Mouse (Mus musculus) embryonic stem cell, embryonic (primary cell): ENCODE results near the gene Gpr27.

Source experiments
- CTCF ChIA-PET, 4 experiments: fragments of 300-600 bp in 2 of 4; fragments of 350-600 bp in 2 of 4; sonication (Branson Sonifier 250); formaldehyde crosslinking; loops; one replicate each; lab custom pipeline; 2022; ENCODE audit warnings: inconsistent platforms in 2 of 4; lab: Charles Lee
- POLR2A ChIA-PET, 4 experiments: fragments of 300-600 bp in 2 of 4; fragments of 350-600 bp in 2 of 4; sonication (Branson Sonifier 250); formaldehyde crosslinking; loops; one replicate each; lab custom pipeline; 2022; ENCODE audit warnings: antibody characterized with exemption in 4 of 4, inconsistent platforms in 1 of 4; lab: Charles Lee

Gene Gpr27

GRCm38 (mm10) chr6:99721032-99721431, 28.6 kb downstream of the Gpr27 start:
- CTCF ChIA-PET, result interaction anchor here in 1 of 4 experiments (0.7 to 0.9 kb wide), 3 partner anchors 33 to 50 kb away, joined by 3 to 5 read pairs (median 4); no protein-coding TSS in a partner anchor
- POLR2A ChIA-PET, result interaction anchor here in 1 of 4 experiments (0.7 kb wide), 1 partner anchor 28 kb away, joined by 3 read pairs; no protein-coding TSS in a partner anchor

GRCm38 (mm10) chr6:99722390-99722789, 29.9 kb downstream of the Gpr27 start:
- CTCF ChIA-PET, result no interaction called here
- POLR2A ChIA-PET, result interaction anchor here in 1 of 4 experiments (1.2 kb wide), 1 partner anchor 63 kb away, joined by 4 read pairs; no protein-coding TSS in a partner anchor

GRCm38 (mm10) chr6:99725971-99726561, 33.6 kb downstream of the Gpr27 start, which contains the start of gene Prok2:
Gene Prok2 (minus strand): TSS chr6:99726392.
- POLR2A ChIA-PET, result interaction anchor here in 1 of 4 experiments (0.7 to 0.8 kb wide), 2 partner anchors 263 to 608 kb away, joined by 3 read pairs; no protein-coding TSS in a partner anchor
- CTCF ChIA-PET, result interaction anchor here in 3 of 4 experiments (0.6 to 0.9 kb wide), 3 partner anchors 14 to 252 kb away, joined by 3 read pairs; no protein-coding TSS in a partner anchor

- POLR2A ChIA-PET, result interaction anchor here in 1 of 4 experiments (0.8 kb wide), 1 partner anchor 263 kb away, joined by 3 read pairs; no protein-coding TSS in a partner anchor
- CTCF ChIA-PET, result interaction anchor here in 1 of 4 experiments (0.8 kb wide), 1 partner anchor 42 kb away, joined by 3 read pairs; no protein-coding TSS in a partner anchor
These were observed 34.3 kb downstream of the Gpr27 start for GRCm38 (mm10) chr6:99726576-99727303.

- POLR2A ChIA-PET, result no interaction called here
- CTCF ChIA-PET, result no interaction called here
These were observed 37.4 kb downstream of the Gpr27 start for GRCm38 (mm10) chr6:99729853-99730252.

DNA sequence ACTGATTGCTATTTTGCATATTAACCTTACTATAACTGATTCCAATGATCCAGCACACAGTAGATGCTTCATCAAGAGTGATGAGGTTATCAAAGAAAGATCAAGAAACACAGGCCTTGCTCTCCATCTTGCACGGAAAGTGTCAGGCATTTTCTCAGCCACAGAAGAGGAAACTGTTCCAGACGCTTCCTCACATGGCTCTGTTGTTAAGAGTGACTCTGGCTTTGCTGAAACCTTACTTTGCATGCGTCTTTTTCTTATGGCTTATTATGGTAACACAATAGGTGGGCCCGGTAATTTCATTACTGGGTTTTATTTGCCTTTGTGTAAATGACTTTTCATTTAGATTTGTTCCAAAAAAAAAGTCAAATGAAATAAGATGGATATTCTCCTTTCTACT, 39.4 kb downstream of the Gpr27 start:
- ChIA-PET POLR2A (no interaction called here), CTCF (no interaction called here)

GRCm38 (mm10) chr6:99732673-99733072, 40.2 kb downstream of the Gpr27 start:
- POLR2A ChIA-PET, result no interaction called here
- CTCF ChIA-PET, result interaction anchor here in 1 of 4 experiments (0.6 kb wide), 1 partner anchor 791 kb away, joined by 4 read pairs; no protein-coding TSS in a partner anchor

- ChIA-PET POLR2A (no interaction called here), CTCF (no interaction called here)
These were observed 42.2 kb downstream of the Gpr27 start for GRCm38 (mm10) chr6:99734666-99735065.

- ChIA-PET CTCF (no interaction called here), POLR2A (no interaction called here)
These were observed 50.4 kb downstream of the Gpr27 start for GRCm38 (mm10) chr6:99742866-99743265.
